ENCODE assay signal across 8 mouse cellular contexts in the genomic region with DNA sequence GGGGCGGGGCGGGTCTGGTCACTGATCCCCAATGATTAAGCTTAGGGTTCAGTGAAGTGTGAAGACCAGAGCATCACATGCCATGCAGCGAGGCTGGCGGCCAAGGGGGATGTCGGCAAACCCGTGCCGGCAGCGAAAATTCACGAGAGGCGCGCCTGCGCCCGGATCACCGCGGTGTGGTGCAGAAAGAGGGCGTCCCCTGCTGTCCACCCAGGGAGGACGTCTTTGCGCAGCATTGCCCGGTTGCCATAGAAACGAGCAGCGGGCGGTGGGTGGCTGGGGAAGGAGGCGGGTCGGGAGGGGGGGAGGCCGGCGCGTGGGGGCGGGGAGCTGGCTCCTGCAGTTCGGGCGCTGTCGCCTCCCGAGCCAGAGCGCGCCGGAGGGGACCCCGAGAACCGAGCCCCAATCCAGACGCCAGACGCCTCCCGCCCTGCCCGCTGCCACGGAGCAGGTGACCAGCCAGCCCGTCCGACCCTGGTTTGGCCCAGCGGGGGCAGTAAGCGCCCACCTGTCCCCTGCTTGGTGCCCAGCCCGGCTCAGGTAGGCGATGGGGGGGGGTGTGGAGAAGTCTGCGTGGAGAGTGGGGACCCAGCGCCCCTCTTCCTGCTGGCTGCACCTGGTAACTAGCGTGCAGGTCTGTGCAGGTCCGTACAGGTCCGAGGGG. TPM values are rescaled to one million over a fixed set of nuclear protein-coding genes. Genes with fewer than 3 reads are reported as not detected.
DNase-seq lines count a peak whose midpoint lies in the region; ATAC-seq and TF ChIP-seq lines count a peak whose summit lies in the region.

No protein-coding gene starts in this region.

- TF ChIP-seq CTCF in spleen, adult 2 months (IDR thresholded peaks at IDR 0.05; ENCODE audit: extremely low read depth, insufficient read depth, insufficient read length, insufficient replicate concordance) = peak; percentile 29; the same call in 1 of the 2 replicates
- peak; percentile 56 for TF ChIP-seq CTCF in cortical plate, adult 2 months (IDR thresholded peaks at IDR 0.05; ENCODE audit: extremely low read depth, insufficient read depth, low read length)

- H3K4me2 ChIP-seq in heart, embryonic 16.5 days (ENCODE audit: low read depth, low read length) = peak overlapping the region; percentile 57
- H3K4me2 ChIP-seq in liver, embryonic 12.5 days = peak overlapping the region; percentile 57
- peak overlapping the region; percentile 97 for H3K4me2 ChIP-seq in neural tube, embryonic 13.5 days

- peaks cover 8% of the 10 kb centered on the region; the same call in 1 of the 2 replicates for H3K4me1 ChIP-seq in spleen, adult 2 months (ENCODE audit: control insufficient read depth, insufficient read depth, insufficient read length)
- H3K4me1 ChIP-seq in cortical plate, adult 2 months (ENCODE audit: control insufficient read depth, insufficient read depth, low read length) = peaks cover 3% of the 10 kb centered on the region; the same call in 1 of the 2 replicates
- H3K4me1 ChIP-seq in heart, embryonic 16.5 days (ENCODE audit: control insufficient read depth, insufficient read depth, low read length) = peaks cover 8% of the 10 kb centered on the region
- H3K4me1 ChIP-seq in liver, embryonic 12.5 days = peaks cover 10% of the 10 kb centered on the region
- peaks cover 34% of the 10 kb centered on the region for H3K4me1 ChIP-seq in neural tube, embryonic 13.5 days (replicated peaks)

- H3K27me3 ChIP-seq in spleen, adult 2 months (ENCODE audit: control insufficient read depth, insufficient read depth, low read length) = peaks cover 10% of the 10 kb centered on the region
- H3K27me3 ChIP-seq in heart, embryonic 16.5 days (ENCODE audit: control insufficient read depth, insufficient read depth, low read length) = peaks cover 55% of the 10 kb centered on the region
- peaks cover 84% of the 10 kb centered on the region for H3K27me3 ChIP-seq in liver, embryonic 12.5 days (replicated peaks)
- H3K27me3 ChIP-seq in neural tube, embryonic 13.5 days = peaks cover 7% of the 10 kb centered on the region; the same call in 1 of the 2 replicates

- DNase-seq in spleen, adult 2 months (ENCODE audit: low read depth in 1 of 2, low spot score in 2 of 2) = peak in 1 of 2 experiments; percentile 12
- no peak for DNase-seq in spleen, postnatal 36 days (ENCODE audit: low spot score in 2 of 2)
- peak; percentile 41 to 68 for DNase-seq in kidney, postnatal 25 days
- peak; percentile 68 for DNase-seq in thymus, postnatal 4 days

- 3% methylated on average over 40 of the region's 53 CpGs for WGBS in spleen, adult 2 months
- under 1% methylated on average over 39 of the region's 53 CpGs for WGBS in heart, embryonic 16.5 days
- WGBS in liver, embryonic 12.5 days (ENCODE audit: insufficient replicate concordance) = 1% methylated on average over 42 of the region's 53 CpGs
- under 1% methylated on average over 41 of the region's 53 CpGs for WGBS in neural tube, embryonic 13.5 days

- no peaks in the 10 kb centered on the region for H3K9me3 ChIP-seq in heart, embryonic 16.5 days (replicated peaks; ENCODE audit: control insufficient read depth, low read length)
- no peaks in the 10 kb centered on the region for H3K9me3 ChIP-seq in liver, embryonic 12.5 days (replicated peaks)
- no peaks in the 10 kb centered on the region for H3K9me3 ChIP-seq in neural tube, embryonic 13.5 days

- no peak overlapping the region for H3K27ac ChIP-seq in spleen, adult 2 months (ENCODE audit: insufficient read depth, low read length)
- H3K27ac ChIP-seq in cortical plate, adult 2 months (ENCODE audit: insufficient read depth, low read length) = peak overlapping the region; percentile 93
- H3K27ac ChIP-seq in heart, embryonic 16.5 days (ENCODE audit: low read length) = no peak overlapping the region
- H3K27ac ChIP-seq in liver, embryonic 12.5 days = no peak overlapping the region
- H3K27ac ChIP-seq in neural tube, embryonic 13.5 days (replicated peaks) = peak overlapping the region; percentile 49

- TF ChIP-seq POLR2A in spleen, adult 2 months (IDR thresholded peaks at IDR 0.05; ENCODE audit: low read depth, low read length) = no peak
- TF ChIP-seq POLR2A in cortical plate, adult 2 months (IDR thresholded peaks at IDR 0.05; ENCODE audit: extremely low read depth, insufficient read depth, low read length) = no peak

- no peak overlapping the region for H3K4me3 ChIP-seq in spleen, adult 2 months (ENCODE audit: extremely low read depth, insufficient read depth, insufficient read length)
- peak overlapping the region; percentile 82 for H3K4me3 ChIP-seq in cortical plate, adult 2 months (ENCODE audit: insufficient read depth, low read length)
- peak overlapping the region; percentile 32 for H3K4me3 ChIP-seq in heart, embryonic 16.5 days (ENCODE audit: low read length)
- peak overlapping the region; percentile 27 for H3K4me3 ChIP-seq in liver, embryonic 12.5 days
- peak overlapping the region; percentile 56 for H3K4me3 ChIP-seq in neural tube, embryonic 13.5 days

- H3K36me3 ChIP-seq in spleen, adult 2 months (ENCODE audit: control insufficient read depth, insufficient read depth, low read length) = no peaks in the 10 kb centered on the region
- no peaks in the 10 kb centered on the region for H3K36me3 ChIP-seq in heart, embryonic 16.5 days (ENCODE audit: control insufficient read depth, insufficient read depth)
- H3K36me3 ChIP-seq in liver, embryonic 12.5 days = no peaks in the 10 kb centered on the region
- no peaks in the 10 kb centered on the region for H3K36me3 ChIP-seq in neural tube, embryonic 13.5 days

- ATAC-seq in heart, embryonic 16.5 days (replicated peaks; ENCODE audit: extremely low read depth, insufficient read depth, low FRiP score) = 0 out of 2 replicates have a peak, but pooled peaks have one; percentile 18
- no peak for ATAC-seq in liver, embryonic 12.5 days
- peak; percentile 52 for ATAC-seq in neural tube, embryonic 13.5 days (ENCODE audit: low read depth)

- H3K9ac ChIP-seq in heart, embryonic 16.5 days (ENCODE audit: low read length) = 0 out of 2 replicates have a peak overlapping the region, but pooled peaks have one; percentile 28
- H3K9ac ChIP-seq in liver, embryonic 12.5 days = no peak overlapping the region
- H3K9ac ChIP-seq in neural tube, embryonic 13.5 days = peak overlapping the region; percentile 89

RNA-seq across cellular contexts. Expression of a gene that starts 29.7 kb away (rescaled TPM):
- polyA plus RNA-seq in spleen, adult 2 months (2012; rRNA removed) = 10.3 and 15.7 TPM in 2 replicates
- 254 and 258 TPM in 2 replicates for polyA plus RNA-seq in cortical plate, adult 2 months (2012; rRNA removed)
- polyA plus RNA-seq in heart, embryonic 16.5 days (2015; fragmentation: Nextera tagmentation; extraction: Ambion mirVana) = 0.55 and 0.76 TPM in 2 replicates
- polyA plus RNA-seq in liver, embryonic 12.5 days (2016; fragmentation: Nextera tagmentation; extraction: Ambion mirVana) = 0.20 and 0.48 TPM in 2 replicates
- polyA plus RNA-seq in neural tube, embryonic 13.5 days (2015; fragmentation: Nextera tagmentation; extraction: Ambion mirVana) = 29.6 and 32.1 TPM in 2 replicates

RNA-seq across cellular contexts. Expression of a gene that starts 43.7 kb away (rescaled TPM):
- 0.94 and 1.2 TPM in 2 replicates for polyA plus RNA-seq in spleen, adult 2 months (2012; rRNA removed)
- polyA plus RNA-seq in cortical plate, adult 2 months (2012; rRNA removed) = 0.61 and 0.91 TPM in 2 replicates
- 0.39 and 0.61 TPM in 2 replicates for polyA plus RNA-seq in heart, embryonic 16.5 days (2015; fragmentation: Nextera tagmentation; extraction: Ambion mirVana)
- polyA plus RNA-seq in liver, embryonic 12.5 days (2016; fragmentation: Nextera tagmentation; extraction: Ambion mirVana) = not detected in 2 replicates
- polyA plus RNA-seq in neural tube, embryonic 13.5 days (2015; fragmentation: Nextera tagmentation; extraction: Ambion mirVana) = 0.56 and 0.68 TPM in 2 replicates

RNA-seq across cellular contexts. Expression of a gene that starts 48.5 kb away (rescaled TPM):
- polyA plus RNA-seq in spleen, adult 2 months (2012; rRNA removed) = 1,319 and 1,587 TPM in 2 replicates
- polyA plus RNA-seq in cortical plate, adult 2 months (2012; rRNA removed) = 525 and 561 TPM in 2 replicates
- polyA plus RNA-seq in heart, embryonic 16.5 days (2015; fragmentation: Nextera tagmentation; extraction: Ambion mirVana) = 511 and 514 TPM in 2 replicates
- 898 and 941 TPM in 2 replicates for polyA plus RNA-seq in liver, embryonic 12.5 days (2016; fragmentation: Nextera tagmentation; extraction: Ambion mirVana)
- polyA plus RNA-seq in neural tube, embryonic 13.5 days (2015; fragmentation: Nextera tagmentation; extraction: Ambion mirVana) = 578 and 594 TPM in 2 replicates

RNA-seq across cellular contexts. Expression of a gene that starts 50.0 kb away (rescaled TPM):
- polyA plus RNA-seq in spleen, adult 2 months (2012; rRNA removed) = not detected in 2 replicates
- 0.15 and 0.47 TPM in 2 replicates for polyA plus RNA-seq in cortical plate, adult 2 months (2012; rRNA removed)
- polyA plus RNA-seq in heart, embryonic 16.5 days (2015; fragmentation: Nextera tagmentation; extraction: Ambion mirVana) = not detected in 2 replicates
- not detected in 2 replicates for polyA plus RNA-seq in liver, embryonic 12.5 days (2016; fragmentation: Nextera tagmentation; extraction: Ambion mirVana)
- not detected in 2 replicates for polyA plus RNA-seq in neural tube, embryonic 13.5 days (2015; fragmentation: Nextera tagmentation; extraction: Ambion mirVana)

Comparison
In these comparisons a context has a peak if more than half of its experiments do, and no peak if none do; other contexts are left out.
1. DNase-seq: peak in kidney, postnatal 25 days (2 of 2) and thymus, postnatal 4 days (single experiment); none in spleen, postnatal 36 days (0 of 2).
2. H3K27ac ChIP-seq: peak in cortical plate, adult 2 months (single experiment) and neural tube, embryonic 13.5 days (single experiment); none in spleen, adult 2 months (single experiment), heart, embryonic 16.5 days (single experiment) and liver, embryonic 12.5 days (single experiment).
3. Peak in every context shown above with its lines, with median percentiles within 50 percentile points of each other: H3K4me2 ChIP-seq.